Mouse (Mus musculus): ENCODE measurements around the gene Scn2a. TPM values are rescaled to one million over a fixed set of nuclear protein-coding genes. Genes with fewer than 3 reads are reported as not detected.

The Scn2a gene
- 81.1 and 82.4 TPM in 2 replicates for polyA plus RNA-seq (2012; rRNA removed)

DNA sequence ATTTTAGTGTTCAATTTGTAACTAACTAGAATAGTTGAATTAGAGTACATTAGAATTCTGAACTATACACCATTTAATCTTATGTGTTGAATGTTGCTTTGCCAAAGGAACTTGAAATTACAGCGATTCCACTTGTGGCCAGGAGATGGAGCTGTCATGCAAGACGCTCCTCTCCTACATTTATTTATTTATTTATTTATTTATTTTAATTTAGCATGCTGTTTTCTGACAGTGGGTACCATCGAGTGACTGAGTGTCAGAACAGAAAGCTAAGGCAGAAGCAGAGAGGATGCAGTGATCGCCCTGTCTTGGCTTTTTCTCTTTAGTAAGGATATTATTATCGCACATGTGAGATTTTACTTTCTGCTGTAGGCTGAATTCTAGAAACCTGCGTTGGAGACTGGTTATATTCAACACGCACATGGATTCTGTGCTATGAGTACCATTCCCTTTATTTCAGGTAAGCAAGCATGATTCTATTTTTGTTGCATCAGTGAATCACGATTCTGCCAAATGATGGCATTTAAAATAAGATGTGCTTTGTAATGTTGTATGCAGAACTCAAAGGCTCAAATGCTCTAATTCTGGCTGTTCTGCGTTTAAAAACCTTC is at the start of gene Scn2a:
Scn2a (plus strand) TSS at position 216 of the 611 bp plus-strand sequence.
- peak within 1 kb of the TSS; percentile 66 for H3K27ac ChIP-seq (ENCODE audit: insufficient read depth, low read length)
- H3K4me1 ChIP-seq (ENCODE audit: control insufficient read depth, insufficient read depth, low read length), result no peaks in the 10 kb centered on the region
- TF ChIP-seq POLR2A (IDR thresholded peaks at IDR 0.05; ENCODE audit: extremely low read depth, insufficient read depth, low read length) (peak; percentile 21; the same call in 1 of the 2 replicates), CTCF (IDR thresholded peaks at IDR 0.05; ENCODE audit: extremely low read depth, insufficient read depth, low read length) (peak; percentile 71)
- H3K4me3 ChIP-seq (ENCODE audit: insufficient read depth, low read length), result peak within 1 kb of the TSS; percentile 62

DNA sequence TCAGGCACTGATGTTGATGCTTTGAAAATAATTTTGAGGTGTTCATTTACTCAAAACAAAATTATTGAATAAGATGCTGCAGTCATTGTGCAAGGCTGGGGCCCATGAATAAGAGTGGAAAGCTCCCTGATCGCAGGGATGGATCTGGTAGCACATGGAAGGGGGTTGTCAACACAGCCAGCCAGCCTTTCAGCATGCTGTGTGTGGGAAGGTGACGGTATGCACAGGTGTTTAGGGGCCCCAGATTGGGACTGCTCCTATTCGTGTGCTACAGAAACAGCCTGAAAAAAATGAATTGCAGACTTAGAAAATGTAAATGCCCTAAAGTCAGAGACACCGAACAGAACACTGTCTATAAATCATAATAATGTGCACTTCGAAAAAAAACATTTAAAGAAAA is 32.9 kb upstream of the Scn2a start:
- H3K4me3 ChIP-seq (ENCODE audit: insufficient read depth, low read length), result no peak overlapping the region
- TF ChIP-seq CTCF (IDR thresholded peaks at IDR 0.05; ENCODE audit: extremely low read depth, insufficient read depth, low read length) (no peak), POLR2A (IDR thresholded peaks at IDR 0.05; ENCODE audit: extremely low read depth, insufficient read depth, low read length) (no peak)
- no peaks in the 10 kb centered on the region for H3K4me1 ChIP-seq (ENCODE audit: control insufficient read depth, insufficient read depth, low read length)
- no peak overlapping the region for H3K27ac ChIP-seq (ENCODE audit: insufficient read depth, low read length)

DNA sequence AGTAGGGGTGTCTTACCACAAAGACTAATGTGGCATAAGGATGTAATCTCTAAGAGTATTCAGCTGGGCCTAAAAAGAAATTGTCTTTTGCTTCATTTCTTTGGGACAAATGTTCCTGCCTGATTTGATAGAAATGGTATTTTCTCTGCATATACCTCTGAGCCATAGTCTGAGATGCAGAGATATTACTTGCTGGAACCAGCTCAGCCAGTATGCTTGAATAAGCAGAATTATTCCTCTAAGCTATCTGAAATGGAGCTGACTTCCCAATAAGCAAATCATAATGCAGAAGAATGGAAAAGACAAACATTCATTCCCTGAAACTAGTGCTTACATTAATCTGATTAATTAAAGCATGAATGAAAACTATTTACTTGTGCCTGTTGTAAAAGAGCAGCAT is 12.8 kb upstream of the Scn2a start:
- no peak for TF ChIP-seq POLR2A (IDR thresholded peaks at IDR 0.05; ENCODE audit: extremely low read depth, insufficient read depth, low read length)
- Histone ChIP-seq H3K27ac (ENCODE audit: insufficient read depth, low read length) (no peak overlapping the region), H3K4me3 (ENCODE audit: insufficient read depth, low read length) (no peak overlapping the region), H3K4me1 (ENCODE audit: control insufficient read depth, insufficient read depth, low read length) (no peaks in the 10 kb centered on the region; the same call in 1 of the 2 replicates)

GRCm38 (mm10) chr2:65611887-65612286 is 8.7 kb upstream of the Scn2a start:
- no peak overlapping the region for H3K27ac ChIP-seq (ENCODE audit: insufficient read depth, low read length)
- H3K4me1 ChIP-seq (ENCODE audit: control insufficient read depth, insufficient read depth, low read length), result no peaks in the 10 kb centered on the region; the same call in 1 of the 2 replicates
- H3K4me3 ChIP-seq (ENCODE audit: insufficient read depth, low read length), result no peak overlapping the region
- TF ChIP-seq CTCF (IDR thresholded peaks at IDR 0.05; ENCODE audit: extremely low read depth, insufficient read depth, low read length) (no peak), POLR2A (IDR thresholded peaks at IDR 0.05; ENCODE audit: extremely low read depth, insufficient read depth, low read length) (no peak)

GRCm38 (mm10) chr2:65619781-65620180 is 790 bp upstream of the Scn2a start:
- no peak overlapping the region for H3K27ac ChIP-seq (ENCODE audit: insufficient read depth, low read length)
- H3K4me3 ChIP-seq (ENCODE audit: insufficient read depth, low read length), result no peak overlapping the region
- H3K4me1 ChIP-seq (ENCODE audit: control insufficient read depth, insufficient read depth, low read length), result no peaks in the 10 kb centered on the region
- TF ChIP-seq CTCF (IDR thresholded peaks at IDR 0.05; ENCODE audit: extremely low read depth, insufficient read depth, low read length) (no peak), POLR2A (IDR thresholded peaks at IDR 0.05; ENCODE audit: extremely low read depth, insufficient read depth, low read length) (no peak)

GRCm38 (mm10) chr2:65621254-65621653 is 683 bp downstream of the Scn2a start:
- Histone ChIP-seq H3K27ac (ENCODE audit: insufficient read depth, low read length) (peak overlapping the region; percentile 66), H3K4me3 (ENCODE audit: insufficient read depth, low read length) (peak overlapping the region; percentile 62), H3K4me1 (ENCODE audit: control insufficient read depth, insufficient read depth, low read length) (no peaks in the 10 kb centered on the region)
- TF ChIP-seq CTCF (IDR thresholded peaks at IDR 0.05; ENCODE audit: extremely low read depth, insufficient read depth, low read length) (no peak), POLR2A (IDR thresholded peaks at IDR 0.05; ENCODE audit: extremely low read depth, insufficient read depth, low read length) (0 out of 2 replicates have a peak, but pooled peaks have one; percentile 24)

- Histone ChIP-seq H3K4me1 (ENCODE audit: control insufficient read depth, insufficient read depth, low read length) (no peaks in the 10 kb centered on the region), H3K27ac (ENCODE audit: insufficient read depth, low read length) (no peak overlapping the region), H3K4me3 (ENCODE audit: insufficient read depth, low read length) (peak overlapping the region; percentile 62)
- no peak for TF ChIP-seq POLR2A (IDR thresholded peaks at IDR 0.05; ENCODE audit: extremely low read depth, insufficient read depth, low read length)
- no peak for TF ChIP-seq CTCF (IDR thresholded peaks at IDR 0.05; ENCODE audit: extremely low read depth, insufficient read depth, low read length)
Observed at GRCm38 (mm10) chr2:65621838-65622237, 1.3 kb downstream of the Scn2a start.

DNA sequence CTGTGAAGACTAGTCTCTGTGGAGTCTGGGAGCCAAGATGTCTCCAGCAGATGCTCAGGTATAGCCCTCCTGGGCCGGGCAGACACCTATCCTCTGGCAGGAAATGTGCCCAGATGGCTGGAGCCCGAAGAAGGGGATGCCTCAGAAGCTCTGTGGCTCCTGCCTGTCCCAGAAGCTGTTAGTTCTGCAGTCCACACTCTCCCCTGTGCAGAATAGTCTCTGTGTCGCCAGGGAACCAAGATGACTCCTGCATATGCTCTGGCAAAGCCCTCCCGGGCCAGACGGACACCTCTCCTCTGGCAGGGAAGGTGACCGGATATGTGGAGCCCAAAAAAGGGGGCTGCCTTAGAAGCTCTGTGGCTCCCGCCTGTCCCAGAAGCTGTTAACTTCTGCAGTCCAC is 32.1 kb downstream of the Scn2a start:
- no peak overlapping the region for H3K27ac ChIP-seq (ENCODE audit: insufficient read depth, low read length)
- H3K4me3 ChIP-seq (ENCODE audit: insufficient read depth, low read length), result no peak overlapping the region
- TF ChIP-seq POLR2A (IDR thresholded peaks at IDR 0.05; ENCODE audit: extremely low read depth, insufficient read depth, low read length) (no peak), CTCF (IDR thresholded peaks at IDR 0.05; ENCODE audit: extremely low read depth, insufficient read depth, low read length) (no peak)
- H3K4me1 ChIP-seq (ENCODE audit: control insufficient read depth, insufficient read depth, low read length), result peaks cover 2% of the 10 kb centered on the region

- Histone ChIP-seq H3K4me1 (ENCODE audit: control insufficient read depth, insufficient read depth, low read length) (peaks cover 8% of the 10 kb centered on the region), H3K27ac (ENCODE audit: insufficient read depth, low read length) (no peak overlapping the region), H3K4me3 (ENCODE audit: insufficient read depth, low read length) (no peak overlapping the region)
- TF ChIP-seq POLR2A (IDR thresholded peaks at IDR 0.05; ENCODE audit: extremely low read depth, insufficient read depth, low read length) (no peak), CTCF (IDR thresholded peaks at IDR 0.05; ENCODE audit: extremely low read depth, insufficient read depth, low read length) (no peak)
Observed at GRCm38 (mm10) chr2:65657031-65657430, 36.5 kb downstream of the Scn2a start.

DNA sequence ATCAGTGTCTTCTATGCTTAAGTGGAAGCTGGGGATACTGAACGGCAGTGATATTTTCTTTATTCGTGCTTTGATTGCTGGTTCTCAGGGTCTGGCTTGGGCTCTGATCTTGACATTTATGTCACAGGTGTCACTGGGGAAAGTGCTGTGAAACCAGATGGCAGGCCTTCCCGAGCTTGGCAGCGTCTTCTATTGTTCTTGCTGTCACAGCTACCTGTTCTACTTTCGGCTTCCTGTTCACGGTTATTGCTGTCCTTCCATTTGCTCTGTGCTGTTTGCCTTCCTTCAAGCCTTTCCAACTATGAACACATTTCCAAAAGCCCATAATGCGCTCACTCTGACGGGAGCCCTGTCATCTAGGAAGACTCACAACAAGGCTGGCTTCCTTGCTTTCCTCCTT is 37.9 kb downstream of the Scn2a start:
- Histone ChIP-seq H3K4me3 (ENCODE audit: insufficient read depth, low read length) (no peak overlapping the region), H3K4me1 (ENCODE audit: control insufficient read depth, insufficient read depth, low read length) (peaks cover 8% of the 10 kb centered on the region), H3K27ac (ENCODE audit: insufficient read depth, low read length) (peak overlapping the region; percentile 60; the same call in 1 of the 2 replicates)
- no peak for TF ChIP-seq POLR2A (IDR thresholded peaks at IDR 0.05; ENCODE audit: extremely low read depth, insufficient read depth, low read length)
- TF ChIP-seq CTCF (IDR thresholded peaks at IDR 0.05; ENCODE audit: extremely low read depth, insufficient read depth, low read length), result no peak
